Comparison of ENCODE assay signal across 20 mouse cellular contexts in genomic region chr7:101043846-101044541, GRCm38 (mm10). TPM values are rescaled to one million over a fixed set of nuclear protein-coding genes. Genes with fewer than 3 reads are reported as not detected.
A peak's percentile ranks its signal among the peaks of the same experiment; 100 is the strongest.
DNase-seq lines count a peak whose midpoint lies in the region; ATAC-seq and TF ChIP-seq lines count a peak whose summit lies in the region.
"Had no signal": no experiment of that assay in that cellular context is flagged by ENCODE, and none has a peak within 500 bp of the region (broad histone marks: within the 10 kb centered on the region; RNA-seq: fewer than 3 reads in every experiment).

No protein-coding gene starts in this region.

- H3K36me3 ChIP-seq in kidney, embryonic 14.5 days (ENCODE audit: control insufficient read depth, insufficient read depth, low read length) = no peaks in the 10 kb centered on the region
- no peaks in the 10 kb centered on the region for H3K36me3 ChIP-seq in spleen, adult 2 months (ENCODE audit: control insufficient read depth, insufficient read depth, low read length)
- H3K36me3 ChIP-seq in embryonic facial prominence, embryonic 13.5 days = no peaks in the 10 kb centered on the region
- no peaks in the 10 kb centered on the region for H3K36me3 ChIP-seq in stomach, embryonic 16.5 days (ENCODE audit: control insufficient read depth, insufficient read depth, low read length)
- no peaks in the 10 kb centered on the region for H3K36me3 ChIP-seq in midbrain, postnatal 0 days (ENCODE audit: insufficient read depth, low read length)
- H3K36me3 ChIP-seq: hindbrain, embryonic 10.5 days; limb, embryonic 15.5 days; midbrain, embryonic 10.5 days; neural tube, embryonic 12.5 days had no signal

- no peak overlapping the region for H3K4me3 ChIP-seq in kidney, embryonic 14.5 days (ENCODE audit: low read length)
- H3K4me3 ChIP-seq in spleen, adult 2 months (ENCODE audit: extremely low read depth, insufficient read depth, insufficient read length) = no peak overlapping the region
- no peak overlapping the region for H3K4me3 ChIP-seq in embryonic facial prominence, embryonic 13.5 days
- H3K4me3 ChIP-seq in stomach, embryonic 16.5 days (replicated peaks; ENCODE audit: low read length) = no peak overlapping the region
- no peak overlapping the region for H3K4me3 ChIP-seq in midbrain, postnatal 0 days (ENCODE audit: low read depth, low read length)
- H3K4me3 ChIP-seq: forebrain, embryonic 13.5 days; hindbrain, embryonic 10.5 days; layer of hippocampus, adult 2 months; limb, embryonic 15.5 days; midbrain, embryonic 10.5 days; neural tube, embryonic 12.5 days had no signal

- TF ChIP-seq POLR2A in spleen, adult 2 months (IDR thresholded peaks at IDR 0.05; ENCODE audit: low read depth, low read length) = no peak

- H3K9ac ChIP-seq in kidney, embryonic 14.5 days (ENCODE audit: low read depth, low read length) = no peak overlapping the region
- H3K9ac ChIP-seq in embryonic facial prominence, embryonic 13.5 days = no peak overlapping the region
- H3K9ac ChIP-seq in stomach, embryonic 16.5 days (ENCODE audit: low read length) = no peak overlapping the region
- H3K9ac ChIP-seq in midbrain, postnatal 0 days (replicated peaks; ENCODE audit: low read length, poor library complexity, severe bottlenecking) = no peak overlapping the region
- H3K9ac ChIP-seq: forebrain, embryonic 13.5 days; limb, embryonic 15.5 days; neural tube, embryonic 12.5 days had no signal

- DNase-seq in kidney, adult 8-10 months = no peak
- no peak for DNase-seq in spleen, adult 2 months (ENCODE audit: low read depth in 1 of 2, low spot score in 2 of 2)
- no peak for DNase-seq in spleen, postnatal 36 days (ENCODE audit: low spot score in 2 of 2)
- no peak for DNase-seq in midbrain, postnatal 0 days (ENCODE audit: low spot score)
- DNase-seq in gastrocnemius, postnatal 10 days = no peak
- DNase-seq: adrenal gland, postnatal 14 days; cerebellum, adult 11 months; cerebellum, postnatal 14 days; gastrocnemius, postnatal 25 days had no signal

- no peaks in the 10 kb centered on the region for H3K9me3 ChIP-seq in kidney, embryonic 14.5 days (ENCODE audit: control insufficient read depth, low read length)
- H3K9me3 ChIP-seq in embryonic facial prominence, embryonic 13.5 days = no peaks in the 10 kb centered on the region
- no peaks in the 10 kb centered on the region for H3K9me3 ChIP-seq in stomach, embryonic 16.5 days (replicated peaks; ENCODE audit: control insufficient read depth, low read length)
- no peaks in the 10 kb centered on the region for H3K9me3 ChIP-seq in midbrain, postnatal 0 days (ENCODE audit: low read length)
- H3K9me3 ChIP-seq: forebrain, embryonic 13.5 days; hindbrain, embryonic 10.5 days; limb, embryonic 15.5 days; midbrain, embryonic 10.5 days; neural tube, embryonic 12.5 days had no signal

- H3K4me2 ChIP-seq in kidney, embryonic 14.5 days (replicated peaks; ENCODE audit: low read depth, low read length) = no peak overlapping the region
- H3K4me2 ChIP-seq in embryonic facial prominence, embryonic 13.5 days = no peak overlapping the region
- no peak overlapping the region for H3K4me2 ChIP-seq in stomach, embryonic 16.5 days (ENCODE audit: low read depth, low read length)
- no peak overlapping the region for H3K4me2 ChIP-seq in midbrain, postnatal 0 days (ENCODE audit: low read depth, low read length, poor library complexity, severe bottlenecking)
- H3K4me2 ChIP-seq: forebrain, embryonic 13.5 days; limb, embryonic 15.5 days; neural tube, embryonic 12.5 days had no signal

- peak; percentile 47 for ATAC-seq in kidney, embryonic 14.5 days (ENCODE audit: low FRiP score, low TSS enrichment)
- ATAC-seq in embryonic facial prominence, embryonic 13.5 days (ENCODE audit: insufficient number of reproducible peaks, insufficient read depth, low FRiP score, low TSS enrichment, low read depth) = no peak
- ATAC-seq in stomach, embryonic 16.5 days (ENCODE audit: insufficient read depth, low FRiP score) = 0 out of 2 replicates have a peak, but pooled peaks have one; percentile 48
- ATAC-seq in midbrain, postnatal 0 days (ENCODE audit: low FRiP score) = no peak
- ATAC-seq: activated CD4-positive, CD25-positive, alpha-beta regulatory T cell, adult 4 months; forebrain, embryonic 13.5 days; hindbrain, postnatal 0 days had no signal

- no peaks in the 10 kb centered on the region for H3K27me3 ChIP-seq in kidney, embryonic 14.5 days (ENCODE audit: control insufficient read depth, insufficient read depth, low read length)
- H3K27me3 ChIP-seq in spleen, adult 2 months (ENCODE audit: control insufficient read depth, insufficient read depth, low read length) = no peaks in the 10 kb centered on the region
- H3K27me3 ChIP-seq in embryonic facial prominence, embryonic 13.5 days = no peaks in the 10 kb centered on the region
- H3K27me3 ChIP-seq in stomach, embryonic 16.5 days (ENCODE audit: control insufficient read depth, insufficient read depth, low read length) = no peaks in the 10 kb centered on the region
- no peaks in the 10 kb centered on the region for H3K27me3 ChIP-seq in midbrain, postnatal 0 days (ENCODE audit: insufficient read depth, low read length)
- H3K27me3 ChIP-seq: forebrain, embryonic 13.5 days; limb, embryonic 15.5 days; neural tube, embryonic 12.5 days had no signal

- TF ChIP-seq CTCF in spleen, adult 2 months (IDR thresholded peaks at IDR 0.05; ENCODE audit: extremely low read depth, insufficient read depth, insufficient read length, insufficient replicate concordance) = peak; percentile 14; the same call in 1 of the 2 replicates
- no peak for TF ChIP-seq CTCF in midbrain, postnatal 0 days (IDR thresholded peaks at IDR 0.05)

- H3K27ac ChIP-seq in kidney, embryonic 14.5 days (ENCODE audit: low read depth, low read length) = no peak overlapping the region
- no peak overlapping the region for H3K27ac ChIP-seq in spleen, adult 2 months (ENCODE audit: insufficient read depth, low read length)
- peak overlapping the region; percentile 5; the same call in 1 of the 2 replicates for H3K27ac ChIP-seq in embryonic facial prominence, embryonic 13.5 days
- H3K27ac ChIP-seq in stomach, embryonic 16.5 days (ENCODE audit: low read length) = peak overlapping the region; percentile 79
- no peak overlapping the region for H3K27ac ChIP-seq in midbrain, postnatal 0 days (ENCODE audit: low read depth, low read length)
- H3K27ac ChIP-seq: forebrain, embryonic 13.5 days; hindbrain, embryonic 10.5 days; hindbrain, postnatal 0 days; layer of hippocampus, adult 2 months; limb, embryonic 15.5 days; midbrain, embryonic 10.5 days; neural tube, embryonic 12.5 days had no signal

- peaks cover 7% of the 10 kb centered on the region; the same call in 1 of the 2 replicates for H3K4me1 ChIP-seq in kidney, embryonic 14.5 days (ENCODE audit: control insufficient read depth, insufficient read depth, low read length)
- no peaks in the 10 kb centered on the region for H3K4me1 ChIP-seq in spleen, adult 2 months (ENCODE audit: control insufficient read depth, insufficient read depth, insufficient read length)
- H3K4me1 ChIP-seq in embryonic facial prominence, embryonic 13.5 days = no peaks in the 10 kb centered on the region; the same call in 1 of the 2 replicates
- peaks cover 35% of the 10 kb centered on the region for H3K4me1 ChIP-seq in stomach, embryonic 16.5 days (ENCODE audit: control insufficient read depth, insufficient read depth, low read length)
- no peaks in the 10 kb centered on the region for H3K4me1 ChIP-seq in midbrain, postnatal 0 days (ENCODE audit: insufficient read depth, low read length)
- H3K4me1 ChIP-seq: forebrain, embryonic 13.5 days; neural tube, embryonic 12.5 days had no signal

- WGBS in kidney, embryonic 14.5 days = 40% methylated on average over 8 of the region's 8 CpGs
- WGBS in spleen, adult 2 months = 86% methylated on average over 8 of the region's 8 CpGs
- 46% methylated on average over 8 of the region's 8 CpGs for WGBS in embryonic facial prominence, embryonic 13.5 days
- 48% methylated on average over 8 of the region's 8 CpGs for WGBS in stomach, embryonic 16.5 days
- WGBS in midbrain, postnatal 0 days = 56% methylated on average over 8 of the region's 8 CpGs

RNA-seq across cellular contexts. Expression of gene P2ry2, which starts 31.3 kb away (rescaled TPM):
- 0.72 and 0.84 TPM in 2 replicates for polyA plus RNA-seq in kidney, embryonic 14.5 days (2014; fragmentation: Nextera tagmentation; extraction: Ambion mirVana)
- 7.7 and 8.9 TPM in 2 replicates for polyA plus RNA-seq in spleen, adult 2 months (2012; rRNA removed)
- polyA plus RNA-seq in embryonic facial prominence, embryonic 13.5 days (2015; fragmentation: Nextera tagmentation; extraction: Ambion mirVana) = 1.6 and 2.2 TPM in 2 replicates
- 8.5 and 12.0 TPM in 2 replicates for polyA plus RNA-seq in stomach, embryonic 16.5 days (2015; fragmentation: Nextera tagmentation; extraction: Ambion mirVana)
- 0.44 and 0.85 TPM in 2 replicates for total RNA-seq in midbrain, postnatal 0 days (2014; rRNA removed)
- 0.16 and 0.28 TPM in 2 replicates for polyA plus RNA-seq in midbrain, postnatal 0 days (2015; fragmentation: Nextera tagmentation; extraction: Ambion mirVana)
- total RNA-seq in gastrocnemius, postnatal 10 days (2021) = 10 to 100 TPM; 56.5 to 57.9 TPM
- polyA plus RNA-seq: forebrain, embryonic 13.5 days had no signal

RNA-seq across cellular contexts. Expression of gene Fchsd2, which starts 48.7 kb away (rescaled TPM):
- 20.5 and 35.5 TPM in 2 replicates for polyA plus RNA-seq in kidney, embryonic 14.5 days (2014; fragmentation: Nextera tagmentation; extraction: Ambion mirVana)
- polyA plus RNA-seq in spleen, adult 2 months (2012; rRNA removed) = 20.2 and 21.5 TPM in 2 replicates
- 24.9 and 29.1 TPM in 2 replicates for polyA plus RNA-seq in embryonic facial prominence, embryonic 13.5 days (2015; fragmentation: Nextera tagmentation; extraction: Ambion mirVana)
- polyA plus RNA-seq in stomach, embryonic 16.5 days (2015; fragmentation: Nextera tagmentation; extraction: Ambion mirVana) = 20.0 and 21.5 TPM in 2 replicates
- total RNA-seq in midbrain, postnatal 0 days (2014; rRNA removed) = 55.7 and 67.7 TPM in 2 replicates
- 34.3 and 39.2 TPM in 2 replicates for polyA plus RNA-seq in midbrain, postnatal 0 days (2015; fragmentation: Nextera tagmentation; extraction: Ambion mirVana)
- total RNA-seq in gastrocnemius, postnatal 10 days (2021) = 10 to 100 TPM; 13.6 to 18.6 TPM

Comparison
In these comparisons a context has a peak if more than half of its experiments do, and no peak if none do; other contexts are left out.
1. ATAC-seq: peak in kidney, embryonic 14.5 days (single experiment) and stomach, embryonic 16.5 days (single experiment); none in embryonic facial prominence, embryonic 13.5 days (single experiment) and midbrain, postnatal 0 days (single experiment).
2. H3K27ac ChIP-seq: peak in embryonic facial prominence, embryonic 13.5 days (single experiment) and stomach, embryonic 16.5 days (single experiment); none in kidney, embryonic 14.5 days (single experiment), spleen, adult 2 months (single experiment) and midbrain, postnatal 0 days (single experiment).